Mouse (Mus musculus) embryonic facial prominence, embryonic 11.5 days (tissue): ENCODE data around the gene Lman2. TPM values are rescaled to one million over a fixed set of nuclear protein-coding genes. Genes with fewer than 3 reads are reported as not detected.

Experiments
- ATAC-seq: fragments of 200-750 bp; cut with Nextera tagmentation; replicated peaks from 2 replicates; pipeline ENCODE4 v1.8.0; 2017; ENCODE audit warnings: low read depth; ENCODE audit not compliant: insufficient number of reproducible peaks, low FRiP score, low TSS enrichment
- DNase-seq: peaks from one replicate; pipeline ENCODE4 v3.0.0-alpha.2; 2015; ENCODE audit warnings: low spot score
- H3K27ac ChIP-seq: fragments of 300-500 bp; sonication (generic); replicated peaks from 2 replicates; pipeline ENCODE4 v1.5.1; 2014; ENCODE audit warnings: mild to moderate bottlenecking, low read depth, low read length, control low read depth
- H3K27me3 ChIP-seq: fragments of 300-500 bp; sonication (generic); 2 replicates; pipeline ENCODE4 v1.6.1; 2014; ENCODE audit warnings: mild to moderate bottlenecking, low read length, moderate library complexity, mixed read lengths; ENCODE audit not compliant: control insufficient read depth, insufficient read depth
- H3K36me3 ChIP-seq: fragments of 300-500 bp; sonication (generic); replicated peaks from 2 replicates; pipeline ENCODE4 v1.6.1; 2014; ENCODE audit warnings: low read depth, mild to moderate bottlenecking, low read length, moderate library complexity, mixed read lengths; ENCODE audit not compliant: control insufficient read depth, insufficient read depth
- H3K4me1 ChIP-seq: fragments of 300-500 bp; sonication (generic); 2 replicates; pipeline ENCODE4 v1.6.1; 2014; ENCODE audit warnings: low read length, mixed read lengths; ENCODE audit not compliant: control insufficient read depth, insufficient read depth
- H3K4me2 ChIP-seq: fragments of 300-500 bp; sonication (generic); 2 replicates; pipeline ENCODE4 v1.6.1; 2014; ENCODE audit warnings: low read depth, mild to moderate bottlenecking, control low read depth, low read length, moderate library complexity
- H3K4me3 ChIP-seq: fragments of 300-500 bp; sonication (generic); 2 replicates; pipeline ENCODE4 v1.5.1; 2014; ENCODE audit warnings: low read depth, low read length, control low read depth
- H3K9ac ChIP-seq: fragments of 300-500 bp; sonication (generic); replicated peaks from 2 replicates; pipeline ENCODE4 v1.6.1; 2014; ENCODE audit warnings: mild to moderate bottlenecking, control low read depth, low read length
- H3K9me3 ChIP-seq: fragments of 300-500 bp; sonication (generic); replicated peaks from 2 replicates; pipeline ENCODE4 v1.6.1; 2016; ENCODE audit warnings: mild to moderate bottlenecking, low read length, inconsistent platforms, mixed read lengths; ENCODE audit not compliant: control insufficient read depth
- WGBS: fragments of 180-500 bp; shearing (Covaris S2); extraction: QIAGEN DNeasy Blood & Tissue Kit; methylation state at CpG from one replicate; pipeline ENCODE4 v1.1.7; 2014; 5-methylcytosine and 5-hydroxymethylcytosine counted together
- polyA plus RNA-seq: library from polyadenylated mRNA; unstranded; fragments of >200 nt; fragmentation: Nextera tagmentation; extraction: Ambion mirVana; gene quantifications from 2 replicates; pipeline ENCODE4 v1.2.1, GENCODE M21; 2014

Gene Lman2
- polyA plus RNA-seq = 78.1 and 81.8 TPM in 2 replicates

- Histone ChIP-seq H3K4me3 (peak within 1 kb of the TSS; percentile 98), H3K36me3 (no peaks in the 10 kb centered on the region), H3K27ac (peak within 1 kb of the TSS; percentile 80), H3K9ac (peak within 1 kb of the TSS; percentile 87), H3K4me2 (peak within 1 kb of the TSS; percentile 74), H3K4me1 (no peaks in the 10 kb centered on the region; the same call in 1 of the 2 replicates), H3K9me3 (no peaks in the 10 kb centered on the region), H3K27me3 (no peaks in the 10 kb centered on the region; the same call in 1 of the 2 replicates)
- under 1% methylated on average over 35 of the region's 35 CpGs for WGBS
- ATAC-seq (peak; percentile 98), DNase-seq (peak; percentile 100)
These were observed at the start of gene Lman2 for GRCm38 (mm10) chr13:55362453-55363060. Gene Lman2, minus strand, starts transcription at chr13:55362783.

DNA sequence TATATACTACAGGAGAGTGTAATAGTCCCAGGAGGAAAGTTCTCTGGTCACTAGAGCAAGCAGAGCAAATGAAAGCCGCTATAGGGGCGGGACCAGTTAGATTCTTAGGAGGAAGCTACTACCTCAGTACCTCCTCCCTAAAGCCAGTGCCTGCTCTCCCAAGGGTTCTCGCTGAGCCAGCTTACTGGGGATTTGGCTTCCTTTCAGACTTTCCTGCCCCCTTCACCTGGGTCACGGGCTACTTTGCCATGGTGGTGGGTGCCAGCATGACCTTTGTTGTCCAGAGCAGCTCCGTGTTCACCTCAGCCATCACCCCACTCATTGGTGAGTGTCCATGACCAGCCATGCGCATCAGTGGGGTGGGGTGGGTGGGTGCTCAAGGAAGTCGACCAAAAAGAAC, 49.2 kb upstream of the Lman2 start:
- peaks cover 2% of the 10 kb centered on the region for H3K27me3 ChIP-seq
- H3K27ac ChIP-seq = no peak overlapping the region
- no peak overlapping the region for H3K9ac ChIP-seq
- no peak overlapping the region for H3K4me3 ChIP-seq
- WGBS = 76% methylated on average over 7 of the region's 7 CpGs
- ATAC-seq (no peak), DNase-seq (no peak)
- no peaks in the 10 kb centered on the region for H3K4me1 ChIP-seq
- H3K9me3 ChIP-seq = no peaks in the 10 kb centered on the region
- H3K4me2 ChIP-seq = no peak overlapping the region
- no peaks in the 10 kb centered on the region for H3K36me3 ChIP-seq

- no peaks in the 10 kb centered on the region for H3K4me1 ChIP-seq
- H3K9me3 ChIP-seq = no peaks in the 10 kb centered on the region
- H3K27me3 ChIP-seq = no peaks in the 10 kb centered on the region; the same call in none of the 2 replicates
- H3K9ac ChIP-seq = no peak overlapping the region
- H3K36me3 ChIP-seq = no peaks in the 10 kb centered on the region
- WGBS = 82% methylated on average over 19 of the region's 19 CpGs
- no peak overlapping the region for H3K4me2 ChIP-seq
- no peak overlapping the region for H3K4me3 ChIP-seq
- ATAC-seq (no peak), DNase-seq (no peak)
- no peak overlapping the region for H3K27ac ChIP-seq
These were observed 46.0 kb upstream of the Lman2 start for GRCm38 (mm10) chr13:55408546-55409120.

- Histone ChIP-seq H3K27me3 (no peaks in the 10 kb centered on the region; the same call in 1 of the 2 replicates), H3K9ac (no peak overlapping the region), H3K4me3 (no peak overlapping the region), H3K36me3 (no peaks in the 10 kb centered on the region), H3K4me1 (no peaks in the 10 kb centered on the region), H3K4me2 (no peak overlapping the region), H3K9me3 (no peaks in the 10 kb centered on the region), H3K27ac (no peak overlapping the region)
- 82% methylated on average over 4 of the region's 4 CpGs for WGBS
- DNase-seq = no peak
- no peak for ATAC-seq
These were observed 44.8 kb upstream of the Lman2 start for GRCm38 (mm10) chr13:55407341-55407740.

DNA sequence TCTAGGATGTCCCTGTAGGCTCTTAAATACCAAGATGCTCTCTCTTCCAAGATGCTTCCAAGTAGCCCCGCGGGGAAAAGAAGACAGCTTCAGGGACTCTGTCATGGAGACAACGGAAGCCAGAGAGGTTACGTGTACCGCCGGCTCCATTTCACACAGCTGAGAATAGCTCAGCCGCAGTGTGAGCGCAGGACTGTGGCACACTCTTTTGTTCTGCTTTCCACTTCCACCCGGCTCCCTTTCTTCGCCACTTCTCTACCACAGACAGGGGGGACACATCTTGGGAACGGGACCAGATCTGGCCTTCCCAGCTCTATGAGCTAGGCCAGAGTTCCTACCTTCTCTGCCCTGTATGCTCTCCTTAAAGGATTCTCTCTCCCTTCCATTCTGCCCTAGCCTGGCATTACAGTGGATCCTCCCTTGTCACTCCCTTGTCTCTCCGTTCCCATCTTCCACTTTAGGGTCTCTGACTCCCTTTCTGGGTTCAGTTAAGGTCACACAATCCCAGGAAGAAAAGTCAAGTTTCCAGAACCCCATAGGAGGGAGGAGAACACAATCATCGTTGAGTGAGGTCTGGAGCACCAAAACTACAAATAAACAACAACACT, 43.3 kb upstream of the Lman2 start:
- H3K9me3 ChIP-seq = no peaks in the 10 kb centered on the region
- peak overlapping the region; percentile 48 for H3K9ac ChIP-seq
- ATAC-seq (no peak), DNase-seq (peak; percentile 10)
- H3K4me1 ChIP-seq = no peaks in the 10 kb centered on the region
- H3K27me3 ChIP-seq = no peaks in the 10 kb centered on the region; the same call in 1 of the 2 replicates
- H3K36me3 ChIP-seq = no peaks in the 10 kb centered on the region
- no peak overlapping the region for H3K27ac ChIP-seq
- no peak overlapping the region for H3K4me2 ChIP-seq
- H3K4me3 ChIP-seq = no peak overlapping the region
- WGBS = 68% methylated on average over 13 of the region's 13 CpGs

GRCm38 (mm10) chr13:55404853-55405782, 42.5 kb upstream of the Lman2 start:
- Histone ChIP-seq H3K9ac (peak overlapping the region; percentile 48), H3K4me2 (no peak overlapping the region), H3K9me3 (no peaks in the 10 kb centered on the region), H3K27ac (no peak overlapping the region), H3K27me3 (no peaks in the 10 kb centered on the region; the same call in 1 of the 2 replicates), H3K4me3 (no peak overlapping the region), H3K36me3 (no peaks in the 10 kb centered on the region), H3K4me1 (no peaks in the 10 kb centered on the region)
- WGBS = 14% methylated on average over 11 of the region's 11 CpGs
- ATAC-seq = peak; percentile 82
- DNase-seq = peak; percentile 94

DNA sequence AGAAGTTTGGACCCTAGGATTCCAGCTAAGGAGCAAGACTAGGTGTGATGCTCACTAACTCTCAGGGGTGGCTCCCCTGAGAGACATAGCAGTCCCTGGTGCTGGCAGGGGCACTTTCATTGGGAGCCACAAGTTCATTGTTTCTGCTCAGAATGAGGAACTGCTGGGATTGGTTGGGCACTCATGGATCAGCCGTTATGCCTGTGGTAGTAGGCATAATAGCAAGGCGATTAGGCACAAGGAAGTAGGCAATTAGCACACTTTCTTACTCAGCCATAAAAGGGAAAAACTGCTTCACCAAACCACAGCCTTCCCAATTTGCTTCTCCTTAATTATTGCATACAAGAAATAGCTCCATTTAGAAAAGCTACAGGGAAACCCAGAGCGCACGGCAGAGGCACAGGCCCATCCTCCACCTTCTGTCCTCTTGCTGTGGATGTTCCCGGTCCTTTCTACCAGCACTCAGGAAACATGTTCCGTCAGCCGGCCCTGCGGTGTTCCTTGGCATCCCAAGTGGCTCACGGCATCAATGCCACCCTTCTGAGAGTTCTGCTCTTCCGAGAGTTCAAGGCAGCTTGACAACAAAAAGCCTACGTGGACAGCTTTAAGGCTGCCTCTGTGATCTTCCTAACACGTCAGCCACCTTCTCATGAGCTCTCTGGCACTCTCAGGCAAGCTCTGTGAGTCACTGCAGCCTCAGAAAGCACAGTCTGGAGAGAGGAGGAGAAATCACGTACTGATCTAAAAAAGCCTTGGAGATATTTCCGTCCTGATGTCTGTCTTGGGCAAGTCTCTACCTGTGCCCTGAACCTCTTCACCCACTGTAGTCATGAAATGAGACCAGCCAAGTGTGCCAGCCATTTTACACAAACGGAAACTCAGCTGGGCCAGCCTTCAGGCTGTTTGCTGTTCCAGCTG, 41.6 kb upstream of the Lman2 start:
- Histone ChIP-seq H3K9ac (no peak overlapping the region), H3K4me3 (no peak overlapping the region), H3K27me3 (no peaks in the 10 kb centered on the region; the same call in 1 of the 2 replicates), H3K4me2 (no peak overlapping the region), H3K4me1 (no peaks in the 10 kb centered on the region), H3K9me3 (no peaks in the 10 kb centered on the region), H3K36me3 (no peaks in the 10 kb centered on the region), H3K27ac (no peak overlapping the region)
- ATAC-seq (no peak), DNase-seq (no peak)
- WGBS = 73% methylated on average over 15 of the region's 15 CpGs
